In genomic region chr2:68434576-68434975, GRCm38 (mm10) we compare ENCODE assay signal across 15 mouse cellular contexts. TPM values are rescaled to one million over a fixed set of nuclear protein-coding genes. Genes with fewer than 3 reads are reported as not detected.
DNase-seq lines count a peak whose midpoint lies in the region; ATAC-seq and TF ChIP-seq lines count a peak whose summit lies in the region.
"Had no signal": no experiment of that assay in that cellular context is flagged by ENCODE, and none has a peak within 500 bp of the region (broad histone marks: within the 10 kb centered on the region; RNA-seq: fewer than 3 reads in every experiment).

No protein-coding gene starts in this region.

- TF ChIP-seq CTCF in gastrocnemius, adult 2 months (IDR thresholded peaks at IDR 0.05) = no peak
- TF ChIP-seq CTCF in liver, postnatal 0 days (IDR thresholded peaks at IDR 0.05; ENCODE audit: low read depth) = no peak

- DNase-seq in gastrocnemius, adult 2 months = no peak
- no peak for DNase-seq in gastrocnemius, adult 8-10 months (ENCODE audit: low spot score in 2 of 2)
- no peak for DNase-seq in liver, postnatal 0 days
- no peak for DNase-seq in liver, embryonic 11.5 days (ENCODE audit: low spot score)
- peak; percentile 18 for DNase-seq in T-cell, adult 2 months (ENCODE audit: low spot score)
- no peak for DNase-seq in frontal cortex, postnatal 10 days (ENCODE audit: low spot score in 2 of 2)
- no peak for DNase-seq in adrenal gland, postnatal 25 days
- DNase-seq: cerebellum, adult 18-20 months; kidney, adult 2 months had no signal

- H3K9me3 ChIP-seq in liver, postnatal 0 days (ENCODE audit: low read length) = no peaks in the 10 kb centered on the region
- H3K9me3 ChIP-seq in liver, embryonic 11.5 days (ENCODE audit: control insufficient read depth, low read length) = no peaks in the 10 kb centered on the region
- H3K9me3 ChIP-seq: hindbrain, embryonic 10.5 days; limb, embryonic 12.5 days; lung, embryonic 15.5 days; neural tube, embryonic 15.5 days had no signal

- H3K9ac ChIP-seq in liver, postnatal 0 days (replicated peaks) = no peak overlapping the region
- no peak overlapping the region for H3K9ac ChIP-seq in liver, embryonic 11.5 days (ENCODE audit: low read depth, low read length)
- H3K9ac ChIP-seq: limb, embryonic 12.5 days; lung, embryonic 15.5 days; neural tube, embryonic 15.5 days had no signal

- no peaks in the 10 kb centered on the region for H3K27me3 ChIP-seq in liver, postnatal 0 days (ENCODE audit: insufficient read depth, low read length)
- no peaks in the 10 kb centered on the region for H3K27me3 ChIP-seq in liver, embryonic 11.5 days (replicated peaks; ENCODE audit: control insufficient read depth, insufficient read depth, low read length)
- H3K27me3 ChIP-seq: limb, embryonic 12.5 days; lung, embryonic 15.5 days; neural tube, embryonic 15.5 days had no signal

- no peak overlapping the region for H3K4me2 ChIP-seq in liver, postnatal 0 days (ENCODE audit: low read depth, low read length)
- H3K4me2 ChIP-seq in liver, embryonic 11.5 days = no peak overlapping the region
- H3K4me2 ChIP-seq: limb, embryonic 12.5 days; lung, embryonic 15.5 days; neural tube, embryonic 15.5 days had no signal

- 46% methylated on average over 5 of the region's 5 CpGs for WGBS in liver, postnatal 0 days (ENCODE audit: insufficient replicate concordance)
- 58% methylated on average over 5 of the region's 5 CpGs for WGBS in liver, embryonic 11.5 days

- intact Hi-C loops in gastrocnemius, adult 2 months (cut with DNase I) = no loop called here

- H3K4me1 ChIP-seq in liver, postnatal 0 days (ENCODE audit: insufficient read depth) = no peaks in the 10 kb centered on the region
- H3K4me1 ChIP-seq in liver, embryonic 11.5 days (replicated peaks; ENCODE audit: control insufficient read depth, insufficient read depth, low read length) = peaks cover 8% of the 10 kb centered on the region

- TF ChIP-seq EP300 in liver, postnatal 0 days (IDR thresholded peaks at IDR 0.05; ENCODE audit: low read depth) = no peak

- H3K36me3 ChIP-seq in liver, postnatal 0 days (replicated peaks; ENCODE audit: insufficient read depth, low read length) = no peaks in the 10 kb centered on the region
- H3K36me3 ChIP-seq in liver, embryonic 11.5 days (ENCODE audit: control insufficient read depth, insufficient read depth, low read length) = no peaks in the 10 kb centered on the region
- H3K36me3 ChIP-seq: limb, embryonic 12.5 days; lung, embryonic 15.5 days; neural tube, embryonic 15.5 days had no signal

- peak overlapping the region; percentile 13; the same call in 1 of the 2 replicates for H3K27ac ChIP-seq in gastrocnemius, adult 2 months
- H3K27ac ChIP-seq in liver, postnatal 0 days (ENCODE audit: low read depth) = peak overlapping the region; percentile 23
- no peak overlapping the region for H3K27ac ChIP-seq in liver, embryonic 11.5 days (ENCODE audit: low read depth, low read length)
- H3K27ac ChIP-seq: hindbrain, embryonic 10.5 days; limb, embryonic 12.5 days; lung, embryonic 15.5 days; neural tube, embryonic 15.5 days had no signal

- peak overlapping the region; percentile 13; the same call in 1 of the 2 replicates for H3K4me3 ChIP-seq in gastrocnemius, adult 2 months
- H3K4me3 ChIP-seq in liver, postnatal 0 days (ENCODE audit: low read depth, low read length) = no peak overlapping the region
- no peak overlapping the region for H3K4me3 ChIP-seq in liver, embryonic 11.5 days (ENCODE audit: low read depth, low read length)
- H3K4me3 ChIP-seq: erythroblast, embryonic 14.5 days; hindbrain, embryonic 10.5 days; limb, embryonic 12.5 days; lung, embryonic 15.5 days; neural tube, embryonic 15.5 days had no signal

- ATAC-seq in liver, postnatal 0 days = no peak
- ATAC-seq in liver, embryonic 11.5 days (replicated peaks; ENCODE audit: low FRiP score) = no peak
- ATAC-seq in megakaryocyte progenitor cell, adult 5-6 weeks (replicated peaks; ENCODE audit: poor library complexity) = peak; percentile 66

RNA-seq across cellular contexts. Expression of gene Stk39, which starts 37.5 kb away (rescaled TPM):
- 1 to 10 TPM; 1.9 to 4.1 TPM for total RNA-seq in gastrocnemius, adult 2 months (2021)
- 1 to 10 TPM; 1.3 to 2.4 (median 2.1) TPM for total RNA-seq in gastrocnemius, adult 8-10 months (2022)
- 1.7 and 2.5 TPM in 2 replicates for polyA plus RNA-seq in liver, postnatal 0 days (2015; fragmentation: Nextera tagmentation; extraction: Ambion mirVana)
- 7.8 and 9.9 TPM in 2 replicates for polyA plus RNA-seq in liver, embryonic 11.5 days (2014; fragmentation: Nextera tagmentation; extraction: Ambion mirVana)
- 0.83 and 1.3 TPM in 2 replicates for total RNA-seq in megakaryocyte progenitor cell, adult 5-6 weeks (2015)
- 1.2 and 3.2 TPM in 2 replicates for total RNA-seq in megakaryocyte progenitor cell, adult 5-6 weeks (2017)
- total RNA-seq in adrenal gland, postnatal 25 days (2021) = 68.8 and 69.7 TPM in 2 replicates
- polyA plus RNA-seq: erythroblast, embryonic 14.5 days had no signal

Comparison
In these comparisons a context has a peak if more than half of its experiments do, and no peak if none do; other contexts are left out.
1. RNA of gene Stk39, which starts 37.5 kb away (total RNA-seq): 68.8 to 69.7 TPM in adrenal gland, postnatal 25 days; 1.9 to 4.1 TPM in gastrocnemius, adult 2 months, 0.83 to 3.2 TPM in megakaryocyte progenitor cell, adult 5-6 weeks and 1.3 to 2.4 TPM in gastrocnemius, adult 8-10 months; every median in the first group is over 10 times any median in the second.